Mouse (Mus musculus) MEL (cell line): ENCODE results near the gene Rab8b. TPM values are rescaled to one million over a fixed set of nuclear protein-coding genes. Genes with fewer than 3 reads are reported as not detected.
A peak's percentile ranks its signal among the peaks of the same experiment; 100 is the strongest.
"Not testable (repeated sequence)": the region's sequence is repeated elsewhere in the genome, so short reads cannot be mapped to it uniquely, and the experiment has no call there.

Experiments
- DNase-seq: peaks from one replicate; pipeline ENCODE4 v3.0.0; 2011; ENCODE audit warnings: low read depth, low spot score
- H3K27ac ChIP-seq: 2 replicates; pipeline ENCODE4 v1.5.1; 2012; ENCODE audit warnings: low read depth, mild to moderate bottlenecking, control low read depth, low read length, moderate library complexity; ENCODE audit not compliant: control insufficient read depth
- H3K27me3 ChIP-seq, 2 experiments: fragments of 150-350 bp in 1 of 2; sonication (generic) in 1 of 2; 2 replicates each; pipeline ENCODE4 v1.6.1; 2012; ENCODE audit warnings: low read length in 2 of 2, mild to moderate bottlenecking in 2 of 2, improper control_type of control experiment in 1 of 2, moderate library complexity in 1 of 2; ENCODE audit not compliant: insufficient read depth in 2 of 2, control insufficient read depth in 1 of 2
- H3K36me3 ChIP-seq, 2 experiments: 2 replicates each; pipeline ENCODE4 v1.6.1; 2012 to 2014; ENCODE audit warnings: low read length in 2 of 2, improper control_type of control experiment in 1 of 2, inconsistent platforms in 1 of 2, mild to moderate bottlenecking in 1 of 2; ENCODE audit not compliant: insufficient read depth in 2 of 2, control insufficient read depth in 1 of 2
- H3K4me1 ChIP-seq, 2 experiments: fragments of 150-350 bp in 1 of 2; sonication (generic) in 1 of 2; 2 replicates each; pipeline ENCODE4 v1.6.1; 2012; ENCODE audit warnings: low read length in 2 of 2, improper control_type of control experiment in 1 of 2, mild to moderate bottlenecking in 1 of 2; ENCODE audit not compliant: insufficient read depth in 2 of 2, control insufficient read depth in 1 of 2
- H3K4me3 ChIP-seq, 2 experiments: fragments of 150-350 bp in 1 of 2; sonication (generic) in 1 of 2; 2 replicates each; pipeline ENCODE4 v1.5.1; 2012; ENCODE audit warnings: low read depth in 2 of 2, low read length in 2 of 2, mild to moderate bottlenecking in 2 of 2, moderate library complexity in 2 of 2, control low read depth in 1 of 2, improper control_type of control experiment in 1 of 2; ENCODE audit not compliant: control insufficient read depth in 1 of 2, insufficient read depth in 1 of 2
- H3K79me2 ChIP-seq: 2 replicates; pipeline ENCODE4 v1.6.1; 2012; ENCODE audit warnings: mild to moderate bottlenecking, low read length, moderate library complexity; ENCODE audit not compliant: control insufficient read depth, poor library complexity, insufficient read depth
- H3K9ac ChIP-seq: 2 replicates; pipeline ENCODE4 v1.6.1; 2012; ENCODE audit warnings: low read depth, mild to moderate bottlenecking, control low read depth, low read length, moderate library complexity; ENCODE audit not compliant: control insufficient read depth, poor library complexity, severe bottlenecking
- H3K9me3 ChIP-seq: fragments of 150-350 bp; sonication (generic); replicated peaks from 2 replicates; pipeline ENCODE4 v1.6.1; 2012; ENCODE audit warnings: mild to moderate bottlenecking, low read length, improper control_type of control experiment, moderate library complexity; ENCODE audit not compliant: insufficient read depth
- CHD2 ChIP-seq: IDR thresholded peaks from 2 replicates; pipeline ENCODE4 v1.6.1; 2011; ENCODE audit warnings: low read length, improper control_type of control experiment
- CTCF ChIP-seq, 3 experiments: IDR thresholded peaks in 2 of 3; conservative IDR thresholded peaks in 1 of 3; 2 replicates each; pipeline ENCODE4 v1.5.1; 2011 to 2012; ENCODE audit warnings: low read length in 3 of 3, low read depth in 2 of 3, mild to moderate bottlenecking in 2 of 3, improper control_type of control experiment in 1 of 3, inconsistent platforms in 1 of 3, mixed read lengths in 1 of 3, moderate library complexity in 1 of 3; ENCODE audit not compliant: control insufficient read depth in 1 of 3, insufficient read depth in 1 of 3, poor library complexity in 1 of 3, severe bottlenecking in 1 of 3
- ELF1 ChIP-seq: IDR thresholded peaks from 2 replicates; pipeline ENCODE4 v1.6.1; 2014; ENCODE audit warnings: low read depth, mild to moderate bottlenecking, inconsistent platforms, low read length, improper control_type of control experiment, moderate library complexity
- GATA1 ChIP-seq: IDR thresholded peaks from 2 replicates; pipeline ENCODE4 v1.6.1; 2011; ENCODE audit warnings: low read depth, low read length, improper control_type of control experiment
- JUND ChIP-seq: IDR thresholded peaks from 2 replicates; pipeline ENCODE4 v1.6.1; 2011; ENCODE audit warnings: low read depth, mild to moderate bottlenecking, improper control_type of control experiment, low read length
- MAZ ChIP-seq: IDR thresholded peaks from 2 replicates; pipeline ENCODE4 v1.6.1; 2012; ENCODE audit warnings: low read depth, mild to moderate bottlenecking, inconsistent platforms, low read length, improper control_type of control experiment
- MEF2A ChIP-seq: IDR thresholded peaks from 2 replicates; pipeline ENCODE4 v1.6.1; 2014; ENCODE audit warnings: low read depth, mild to moderate bottlenecking, inconsistent platforms, low read length, improper control_type of control experiment; ENCODE audit not compliant: poor library complexity, insufficient replicate concordance, severe bottlenecking; ENCODE audit errors: extremely low read depth
- MYB ChIP-seq: IDR thresholded peaks from 2 replicates; pipeline ENCODE4 v1.6.1; 2011; ENCODE audit warnings: mild to moderate bottlenecking, low read depth, low read length, improper control_type of control experiment
- POLR2A ChIP-seq, 2 experiments: IDR thresholded peaks; 2 replicates each; pipeline ENCODE4 v1.6.1; 2011 to 2012; ENCODE audit warnings: low read length in 2 of 2, mild to moderate bottlenecking in 2 of 2, control low read depth in 1 of 2, improper control_type of control experiment in 1 of 2, low read depth in 1 of 2, moderate library complexity in 1 of 2; ENCODE audit not compliant: control insufficient read depth in 1 of 2, insufficient read depth in 1 of 2, poor library complexity in 1 of 2
- POLR2AphosphoS5 ChIP-seq: IDR thresholded peaks from 2 replicates; pipeline ENCODE4 v1.6.1; 2012; ENCODE audit warnings: low read depth, borderline replicate concordance, mild to moderate bottlenecking, inconsistent platforms, low read length, moderate library complexity, mixed read lengths
- RAD21 ChIP-seq: IDR thresholded peaks from 2 replicates; pipeline ENCODE4 v1.6.1; 2011; ENCODE audit warnings: mild to moderate bottlenecking, low read depth, low read length, improper control_type of control experiment
- RCOR1 ChIP-seq: IDR thresholded peaks from 2 replicates; pipeline ENCODE4 v1.6.1; 2012; ENCODE audit warnings: low read depth, mild to moderate bottlenecking, inconsistent platforms, low read length, improper control_type of control experiment
- SIN3A ChIP-seq: IDR thresholded peaks from 2 replicates; pipeline ENCODE4 v1.6.1; 2012; ENCODE audit warnings: low read length, improper control_type of control experiment, inconsistent platforms
- SMC3 ChIP-seq: IDR thresholded peaks from 2 replicates; pipeline ENCODE4 v1.6.1; 2011; ENCODE audit warnings: low read depth, low read length, improper control_type of control experiment
- TAL1 ChIP-seq: IDR thresholded peaks from 2 replicates; pipeline ENCODE4 v1.6.1; 2012; ENCODE audit warnings: mild to moderate bottlenecking, inconsistent platforms, low read length, moderate library complexity, mixed read lengths
- TBP ChIP-seq: IDR thresholded peaks from 2 replicates; pipeline ENCODE4 v1.8.0; 2011; ENCODE audit warnings: low read depth, low read length, improper control_type of control experiment
- USF1 ChIP-seq: IDR thresholded peaks from 2 replicates; pipeline ENCODE4 v1.6.1; 2014; ENCODE audit warnings: low read depth, mild to moderate bottlenecking, inconsistent platforms, low read length, improper control_type of control experiment, moderate library complexity
- ZC3H11A ChIP-seq: IDR thresholded peaks from 2 replicates; pipeline ENCODE4 v1.6.1; 2012; ENCODE audit warnings: low read depth, mild to moderate bottlenecking, inconsistent platforms, low read length, improper control_type of control experiment
- ZKSCAN1 ChIP-seq: IDR thresholded peaks from 2 replicates; pipeline ENCODE4 v1.6.1; 2012; ENCODE audit warnings: low read depth, mild to moderate bottlenecking, inconsistent platforms, low read length, improper control_type of control experiment, moderate library complexity
- ZMIZ1 ChIP-seq: IDR thresholded peaks from 2 replicates; pipeline ENCODE4 v1.6.1; 2012; ENCODE audit warnings: low read depth, mild to moderate bottlenecking, inconsistent platforms, low read length, improper control_type of control experiment, moderate library complexity
- ZNF384 ChIP-seq: IDR thresholded peaks from 2 replicates; pipeline ENCODE4 v1.6.1; 2012; ENCODE audit warnings: low read depth, mild to moderate bottlenecking, inconsistent platforms, low read length, improper control_type of control experiment
- polyA plus RNA-seq, 2 experiments: library from polyadenylated mRNA; stranded (reverse) in 1 of 2; unstranded in 1 of 2; fragments of >175 nt in 1 of 2; fragments of >200 nt in 1 of 2; gene quantifications; 2 replicates each; pipeline versions ENCODE4 v1.2.1 to v1.2.4; 2012; ENCODE audit warnings: low replicate concordance in 2 of 2, low read depth in 1 of 2; ENCODE audit not compliant: insufficient read length in 2 of 2, insufficient read depth in 1 of 2, missing spikeins in 1 of 2
- total RNA-seq: library from RNA; depleted of rRNA; stranded (reverse); fragments of 300-350 nt; gene quantifications from 2 replicates; pipeline ENCODE4 v1.2.3, GENCODE M21; 2012

Rab8b gene
- total and polyA plus RNA-seq, 3 experiments, result 16.1 to 16.4 TPM; not detected in 1

DNA sequence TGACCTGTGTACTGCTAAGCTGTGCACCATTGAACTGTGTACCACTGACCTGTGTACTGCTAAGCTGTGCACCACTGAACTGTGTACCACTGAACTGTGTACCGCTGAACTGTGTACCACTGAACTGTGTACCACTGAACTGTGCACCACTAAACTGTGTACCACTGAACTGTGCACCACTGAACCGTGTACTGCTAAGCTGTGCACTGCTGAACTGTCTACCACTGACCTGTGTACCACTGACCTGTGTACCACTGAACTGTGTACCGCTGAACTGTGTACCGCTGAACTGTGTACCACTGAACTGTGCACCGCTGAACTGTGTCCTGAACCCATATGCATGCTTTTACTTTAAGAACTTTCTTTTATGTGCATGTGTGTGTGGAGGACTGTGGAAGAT, 45.2 kb downstream of the Rab8b start:
- Histone ChIP-seq H3K27me3 (no peaks in the 10 kb centered on the region), H3K4me3 (no peak overlapping the region), H3K9ac (no peak overlapping the region), H3K36me3 (no peaks in the 10 kb centered on the region; a peak in 1 of 4 replicates), H3K4me1 (peaks cover 0 to 2% of the 10 kb centered on the region in 2 experiments; a peak in 2 of 4 replicates), H3K27ac (no peak overlapping the region), H3K79me2 (no peaks in the 10 kb centered on the region), H3K9me3 (no peaks in the 10 kb centered on the region)
- no peak for DNase-seq
- TF ChIP-seq RAD21, result no peak
- TF ChIP-seq ELF1, result no peak
- TF ChIP-seq GATA1, result no peak
- no peak for TF ChIP-seq ZKSCAN1
- no peak for TF ChIP-seq RCOR1
- TF ChIP-seq SMC3, result no peak
- no peak for TF ChIP-seq TAL1
- TF ChIP-seq TBP, result no peak
- TF ChIP-seq MEF2A, result no peak
- no peak for TF ChIP-seq USF1

DNA sequence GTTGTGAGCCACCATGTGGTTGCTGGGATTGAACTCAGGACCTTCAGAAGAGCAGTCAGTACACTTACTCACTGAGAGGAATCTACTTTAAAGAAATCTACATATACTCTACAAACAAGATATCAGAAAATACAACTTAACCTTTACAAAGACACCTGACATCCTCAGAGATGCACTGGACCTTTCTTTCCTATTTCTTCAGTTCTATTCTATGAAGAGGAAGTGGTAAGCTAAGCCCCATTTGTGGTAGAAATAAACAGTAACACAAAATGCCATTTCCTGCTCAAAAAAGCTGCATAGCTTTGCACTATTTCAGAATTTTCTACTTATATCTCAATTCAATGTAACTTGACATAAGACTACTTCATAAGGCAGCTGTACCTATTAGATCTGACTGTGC, 46.0 kb downstream of the Rab8b start:
- H3K4me1 ChIP-seq, result peaks cover 0 to 2% of the 10 kb centered on the region in 2 experiments; a peak in 2 of 4 replicates
- no peaks in the 10 kb centered on the region for H3K36me3 ChIP-seq
- H3K27ac ChIP-seq, result no peak overlapping the region
- no peaks in the 10 kb centered on the region for H3K79me2 ChIP-seq
- no peak overlapping the region for H3K4me3 ChIP-seq
- no peaks in the 10 kb centered on the region for H3K9me3 ChIP-seq
- TF ChIP-seq CTCF (IDR thresholded peaks at IDR 0.05 in 2 of 3, conservative IDR thresholded peaks at IDR 0.05 in 1 of 3; ENCODE audit: control insufficient read depth in 1 of 3, insufficient read depth in 1 of 3, low read depth in 2 of 3, low read length in 3 of 3, poor library complexity in 1 of 3, severe bottlenecking in 1 of 3) (peak in 1 of 3 experiments; percentile 8; a peak in 1 of 6 replicates), ZNF384 (no peak), ZMIZ1 (no peak), SIN3A (no peak), MYB (no peak), POLR2A (IDR thresholded peaks at IDR 0.05; ENCODE audit: control insufficient read depth in 1 of 2, insufficient read depth in 1 of 2, low read depth in 1 of 2, low read length in 2 of 2, poor library complexity in 1 of 2) (no peak), SMC3 (0 out of 2 replicates have a peak, but pooled peaks have one; percentile 28), USF1 (no peak), MEF2A (no peak), MAZ (no peak), JUND (no peak), CHD2 (no peak), POLR2AphosphoS5 (no peak), ZC3H11A (no peak)
- TF ChIP-seq, all 39 proteins: peak for 2
- no peak overlapping the region for H3K9ac ChIP-seq
- H3K27me3 ChIP-seq, result no peaks in the 10 kb centered on the region
- peak; percentile 25 for DNase-seq

DNA sequence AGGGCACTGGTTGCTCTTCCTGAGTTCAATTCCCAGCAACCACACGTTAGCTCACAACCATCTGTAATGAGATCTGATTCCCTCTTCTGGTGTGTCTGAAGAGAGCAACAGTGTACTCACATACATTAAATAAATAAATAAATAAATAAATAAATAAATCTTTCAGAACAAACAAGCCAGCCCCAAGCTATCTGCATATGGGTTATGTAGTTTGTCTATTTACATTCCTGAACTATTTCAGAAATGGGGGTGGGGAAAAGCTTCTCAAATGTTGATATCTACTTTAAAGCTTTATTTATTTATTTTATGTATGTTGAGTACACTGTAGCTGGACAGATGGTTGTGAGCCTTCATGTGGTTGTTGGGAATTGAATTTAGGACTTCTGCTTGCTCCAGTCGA, 46.5 kb downstream of the Rab8b start:
- H3K9me3 ChIP-seq, DNase-seq, H3K27me3 ChIP-seq, H3K4me3 ChIP-seq, H3K79me2 ChIP-seq, H3K9ac ChIP-seq, H3K27ac ChIP-seq, H3K4me1 ChIP-seq, H3K36me3 ChIP-seq: not testable (repeated sequence)
